Mouse (Mus musculus) cerebellum, adult 2 months (tissue): Measurements from ENCODE around the gene Tktl2.

Source experiments
- CTCF ChIP-seq: fragments of 200-500 bp; IDR thresholded peaks from 2 replicates; pipeline ENCODE4 v1.5.1; 2011; ENCODE audit warnings: low read depth, mild to moderate bottlenecking, control low read depth, low read length, moderate library complexity, borderline replicate concordance; ENCODE audit not compliant: insufficient read depth
- POLR2A ChIP-seq: fragments of 200-500 bp; IDR thresholded peaks from 2 replicates; pipeline ENCODE4 v1.6.1; 2011; ENCODE audit warnings: low read length, control low read depth, borderline replicate concordance; ENCODE audit not compliant: insufficient read depth

DNA sequence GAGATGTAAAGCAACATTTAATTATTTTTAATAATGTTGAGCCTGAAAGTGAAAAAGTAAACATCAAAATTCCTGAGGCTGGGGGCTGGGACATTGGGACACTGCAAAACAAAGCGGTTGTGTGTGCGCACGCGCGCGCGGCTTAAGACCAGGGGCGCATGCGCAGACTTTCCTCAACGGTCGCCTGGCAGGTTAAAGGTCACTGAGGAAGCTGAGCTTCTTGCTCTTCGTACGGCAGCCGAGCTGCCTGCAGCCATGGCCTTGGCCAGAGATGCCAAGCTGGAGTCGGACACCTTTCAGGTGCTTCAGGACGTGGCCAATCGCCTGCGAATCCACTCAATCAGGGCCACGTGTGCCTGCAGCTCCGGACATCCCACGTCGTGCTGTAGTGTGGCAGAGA is at the start of gene Tktl2:
- no peak for TF ChIP-seq CTCF
- TF ChIP-seq POLR2A = no peak
